Mouse (Mus musculus): Measurements from ENCODE around the gene Lhx4. TPM values are rescaled to one million over a fixed set of nuclear protein-coding genes. Genes with fewer than 3 reads are reported as not detected.

The Lhx4 gene
- total RNA-seq, 1 experiment, result 0.13 TPM

DNA sequence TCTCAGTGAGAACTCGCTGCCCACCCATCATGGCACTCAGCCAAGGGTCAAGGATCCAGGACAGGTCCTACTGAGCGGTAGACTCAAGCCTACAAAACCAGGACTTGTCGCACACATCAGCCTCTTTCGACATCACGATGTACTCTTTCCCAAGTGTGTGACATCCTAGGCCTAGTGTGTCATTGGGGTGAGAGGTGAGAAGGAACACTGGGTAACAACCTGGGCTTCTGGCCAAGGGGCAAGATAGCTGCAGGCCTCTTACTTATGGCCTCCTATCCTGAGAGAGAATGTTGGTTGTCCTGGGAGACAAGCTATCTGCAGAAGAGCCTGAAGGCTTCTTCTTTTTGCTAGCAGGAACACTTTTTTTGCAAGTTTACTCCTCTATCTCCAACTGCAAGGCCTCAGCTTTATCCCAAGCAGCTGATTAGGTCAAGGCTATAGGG is 44.3 kb upstream of the Lhx4 start:
- H3K9ac ChIP-seq (ENCODE audit: insufficient read depth, low read depth, low read length, poor library complexity, severe bottlenecking), result no peak overlapping the region
- H3K9me3 ChIP-seq (ENCODE audit: control insufficient read depth, insufficient read depth, low read depth, low read length), result no peaks in the 10 kb centered on the region
- no peak overlapping the region for H3K27ac ChIP-seq (ENCODE audit: insufficient read depth, low read depth, low read length, poor library complexity, severe bottlenecking)
- H3K36me3 ChIP-seq (ENCODE audit: control insufficient read depth, insufficient read depth, low read length, poor library complexity, severe bottlenecking), result no peaks in the 10 kb centered on the region
- no peaks in the 10 kb centered on the region for H3K4me1 ChIP-seq (ENCODE audit: control insufficient read depth in 2 of 2, insufficient read depth in 2 of 2, low read length in 2 of 2, poor library complexity in 1 of 2)
- no peak for TF ChIP-seq HCFC1 (IDR thresholded peaks at IDR 0.05; ENCODE audit: borderline replicate concordance, insufficient read depth, low read length)
- TF ChIP-seq ZNF384 (IDR thresholded peaks at IDR 0.05; ENCODE audit: low read depth, low read length), result no peak
- TF ChIP-seq MAFK (IDR thresholded peaks at IDR 0.05; ENCODE audit: insufficient read depth, low read depth, low read length), result no peak
- no peak for TF ChIP-seq ZC3H11A (IDR thresholded peaks at IDR 0.05; ENCODE audit: borderline replicate concordance, low read depth, low read length)
- TF ChIP-seq CHD2 (IDR thresholded peaks at IDR 0.05; ENCODE audit: low read depth, low read length), result no peak
- H3K4me3 ChIP-seq (ENCODE audit: insufficient read depth in 1 of 2, low read depth in 1 of 2, low read length in 2 of 2, poor library complexity in 1 of 2, severe bottlenecking in 1 of 2), result no peak overlapping the region
- DNase-seq (ENCODE audit: low read depth, low spot score), result no peak
- in situ Hi-C loops (cut with MboI; ENCODE audit: low sequenced_read_pairs in 2 of 2, unreplicated experiment in 2 of 2), result no loop called here

DNA sequence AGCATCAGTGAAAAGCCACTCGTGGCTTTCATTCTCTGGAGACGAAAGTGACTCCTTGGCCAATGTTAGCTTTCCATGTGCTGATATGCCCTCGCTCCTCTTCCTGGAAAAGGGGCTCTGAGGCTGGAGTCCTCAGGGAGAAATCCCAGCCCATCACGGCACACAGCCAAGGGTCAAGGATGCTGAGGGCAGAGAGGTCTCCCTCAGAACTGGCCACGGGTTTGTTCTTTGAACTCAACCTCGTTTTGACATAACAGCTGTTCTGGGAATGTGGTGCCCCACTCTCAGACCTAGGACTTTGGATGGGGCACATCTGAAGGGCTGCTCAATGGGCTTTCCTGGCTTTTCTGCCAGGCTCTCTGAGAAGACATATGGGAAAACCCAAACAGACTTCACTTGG is 43.4 kb upstream of the Lhx4 start:
- TF ChIP-seq ZC3H11A (IDR thresholded peaks at IDR 0.05; ENCODE audit: borderline replicate concordance, low read depth, low read length), result no peak
- no peak for TF ChIP-seq MAFK (IDR thresholded peaks at IDR 0.05; ENCODE audit: insufficient read depth, low read depth, low read length)
- TF ChIP-seq HCFC1 (IDR thresholded peaks at IDR 0.05; ENCODE audit: borderline replicate concordance, insufficient read depth, low read length), result no peak
- TF ChIP-seq CHD2 (IDR thresholded peaks at IDR 0.05; ENCODE audit: low read depth, low read length), result no peak
- TF ChIP-seq ZNF384 (IDR thresholded peaks at IDR 0.05; ENCODE audit: low read depth, low read length), result no peak
- in situ Hi-C loops (cut with MboI; ENCODE audit: low sequenced_read_pairs in 2 of 2, unreplicated experiment in 2 of 2), result no loop called here

GRCm38 (mm10) chr1:155791919-155792318 is 40.4 kb upstream of the Lhx4 start:
- Histone ChIP-seq H3K36me3 (ENCODE audit: control insufficient read depth, insufficient read depth, low read length, poor library complexity, severe bottlenecking) (no peaks in the 10 kb centered on the region), H3K4me1 (ENCODE audit: control insufficient read depth in 2 of 2, insufficient read depth in 2 of 2, low read length in 2 of 2, poor library complexity in 1 of 2) (no peaks in the 10 kb centered on the region), H3K27ac (ENCODE audit: insufficient read depth, low read depth, low read length, poor library complexity, severe bottlenecking) (no peak overlapping the region), H3K9me3 (ENCODE audit: control insufficient read depth, insufficient read depth, low read depth, low read length) (no peaks in the 10 kb centered on the region), H3K9ac (ENCODE audit: insufficient read depth, low read depth, low read length, poor library complexity, severe bottlenecking) (no peak overlapping the region), H3K4me3 (ENCODE audit: insufficient read depth in 1 of 2, low read depth in 1 of 2, low read length in 2 of 2, poor library complexity in 1 of 2, severe bottlenecking in 1 of 2) (no peak overlapping the region)
- no peak for DNase-seq (ENCODE audit: low read depth, low spot score)
- in situ Hi-C loops (cut with MboI; ENCODE audit: low sequenced_read_pairs in 2 of 2, unreplicated experiment in 2 of 2), result no loop called here
- TF ChIP-seq ZC3H11A (IDR thresholded peaks at IDR 0.05; ENCODE audit: borderline replicate concordance, low read depth, low read length) (peak; percentile 58), CHD2 (IDR thresholded peaks at IDR 0.05; ENCODE audit: low read depth, low read length) (no peak)

More for the DNA sequence above, 43.4 kb upstream of the Lhx4 start:
- Histone ChIP-seq H3K27ac (ENCODE audit: insufficient read depth, low read depth, low read length, poor library complexity, severe bottlenecking) (no peak overlapping the region), H3K4me1 (ENCODE audit: control insufficient read depth in 2 of 2, insufficient read depth in 2 of 2, low read length in 2 of 2, poor library complexity in 1 of 2) (no peaks in the 10 kb centered on the region), H3K36me3 (ENCODE audit: control insufficient read depth, insufficient read depth, low read length, poor library complexity, severe bottlenecking) (no peaks in the 10 kb centered on the region), H3K9ac (ENCODE audit: insufficient read depth, low read depth, low read length, poor library complexity, severe bottlenecking) (no peak overlapping the region), H3K9me3 (ENCODE audit: control insufficient read depth, insufficient read depth, low read depth, low read length) (no peaks in the 10 kb centered on the region), H3K4me3 (ENCODE audit: insufficient read depth in 1 of 2, low read depth in 1 of 2, low read length in 2 of 2, poor library complexity in 1 of 2, severe bottlenecking in 1 of 2) (no peak overlapping the region)
- no peak for DNase-seq (ENCODE audit: low read depth, low spot score)

- no peak overlapping the region for H3K4me3 ChIP-seq (ENCODE audit: insufficient read depth in 1 of 2, low read depth in 1 of 2, low read length in 2 of 2, poor library complexity in 1 of 2, severe bottlenecking in 1 of 2)
- no peak for DNase-seq (ENCODE audit: low read depth, low spot score)
- in situ Hi-C loops (cut with MboI; ENCODE audit: low sequenced_read_pairs in 2 of 2, unreplicated experiment in 2 of 2), result no loop called here
- no peak overlapping the region for H3K9ac ChIP-seq (ENCODE audit: insufficient read depth, low read depth, low read length, poor library complexity, severe bottlenecking)
- H3K4me1 ChIP-seq (ENCODE audit: control insufficient read depth in 2 of 2, insufficient read depth in 2 of 2, low read length in 2 of 2, poor library complexity in 1 of 2), result no peaks in the 10 kb centered on the region
- no peaks in the 10 kb centered on the region for H3K9me3 ChIP-seq (ENCODE audit: control insufficient read depth, insufficient read depth, low read depth, low read length)
- no peak overlapping the region; the same call in 1 of the 2 replicates for H3K27ac ChIP-seq (ENCODE audit: insufficient read depth, low read depth, low read length, poor library complexity, severe bottlenecking)
- no peaks in the 10 kb centered on the region for H3K36me3 ChIP-seq (ENCODE audit: control insufficient read depth, insufficient read depth, low read length, poor library complexity, severe bottlenecking)
- TF ChIP-seq ZC3H11A (IDR thresholded peaks at IDR 0.05; ENCODE audit: borderline replicate concordance, low read depth, low read length) (no peak), ZNF384 (IDR thresholded peaks at IDR 0.05; ENCODE audit: low read depth, low read length) (no peak), CHD2 (IDR thresholded peaks at IDR 0.05; ENCODE audit: low read depth, low read length) (no peak), MAFK (IDR thresholded peaks at IDR 0.05; ENCODE audit: insufficient read depth, low read depth, low read length) (no peak), HCFC1 (IDR thresholded peaks at IDR 0.05; ENCODE audit: borderline replicate concordance, insufficient read depth, low read length) (no peak)
Observed at GRCm38 (mm10) chr1:155790111-155790974, 38.9 kb upstream of the Lhx4 start.
